Mouse (Mus musculus): ENCODE data around the gene Uvssa. TPM values are rescaled to one million over a fixed set of nuclear protein-coding genes. Genes with fewer than 3 reads are reported as not detected.
A peak's percentile ranks its signal among the peaks of the same experiment; 100 is the strongest.

The Uvssa gene
- polyA plus RNA-seq, 1 experiment from 2014 or later = 10.9 TPM

- 57% methylated on average over 6 of the region's 6 CpGs for WGBS
- H3K27ac ChIP-seq = no peak overlapping the region; the same call in 1 of the 2 replicates
These were observed 1.2 kb upstream of the Uvssa start for GRCm38 (mm10) chr5:33377176-33377575.

DNA sequence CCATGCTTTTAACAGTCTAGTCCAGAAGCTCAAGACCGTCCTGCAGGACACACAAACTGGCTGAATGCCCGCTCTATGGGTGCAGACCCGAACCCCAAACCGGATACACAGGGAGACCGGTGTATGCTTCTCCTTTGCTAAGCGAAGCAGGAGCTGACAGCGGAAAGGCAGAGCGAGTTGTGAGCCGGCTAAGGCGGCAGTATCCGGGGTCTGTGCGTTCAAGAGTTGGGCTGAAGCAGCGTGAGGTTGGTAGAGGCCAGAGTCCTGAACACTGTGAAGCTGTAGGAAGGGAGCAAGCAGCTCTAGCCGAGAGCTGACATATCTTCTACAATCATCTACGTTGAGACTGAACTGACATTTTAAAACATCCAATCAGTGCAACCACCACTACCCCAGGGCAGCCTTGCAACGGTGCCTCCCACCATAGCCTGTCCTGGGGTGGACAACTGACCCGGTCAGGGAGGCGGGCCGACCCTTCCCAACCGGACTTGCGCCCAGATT, 498 bp upstream of the Uvssa start:
- peak overlapping the region; percentile 82 for H3K4me2 ChIP-seq (replicated peaks)
- peaks cover 10% of the 10 kb centered on the region for H3K4me1 ChIP-seq
- H3K36me3 ChIP-seq = peaks cover 22% of the 10 kb centered on the region
- peak overlapping the region; percentile 65 for H3K4me3 ChIP-seq
- no peaks in the 10 kb centered on the region for H3K9me3 ChIP-seq
- WGBS = 2% methylated on average over 21 of the region's 21 CpGs
- H3K27ac ChIP-seq = peak overlapping the region; percentile 93
- peak overlapping the region; percentile 81 for H3K9ac ChIP-seq
- no peaks in the 10 kb centered on the region for H3K27me3 ChIP-seq
- no peak; the same call in none of the 2 replicates for ATAC-seq (ENCODE audit: insufficient number of reproducible peaks, insufficient read depth, low FRiP score, low TSS enrichment)

More at GRCm38 (mm10) chr5:33377176-33377575, 1.2 kb upstream of the Uvssa start:
- Histone ChIP-seq H3K4me3 (peak overlapping the region; percentile 65; the same call in 1 of the 2 replicates), H3K9me3 (no peaks in the 10 kb centered on the region), H3K9ac (peak overlapping the region; percentile 81; the same call in 1 of the 2 replicates), H3K4me2 (replicated peaks) (peak overlapping the region; percentile 82), H3K36me3 (peaks cover 29% of the 10 kb centered on the region), H3K4me1 (peaks cover 10% of the 10 kb centered on the region), H3K27me3 (no peaks in the 10 kb centered on the region)
- ATAC-seq (ENCODE audit: insufficient number of reproducible peaks, insufficient read depth, low FRiP score, low TSS enrichment) = no peak

DNA sequence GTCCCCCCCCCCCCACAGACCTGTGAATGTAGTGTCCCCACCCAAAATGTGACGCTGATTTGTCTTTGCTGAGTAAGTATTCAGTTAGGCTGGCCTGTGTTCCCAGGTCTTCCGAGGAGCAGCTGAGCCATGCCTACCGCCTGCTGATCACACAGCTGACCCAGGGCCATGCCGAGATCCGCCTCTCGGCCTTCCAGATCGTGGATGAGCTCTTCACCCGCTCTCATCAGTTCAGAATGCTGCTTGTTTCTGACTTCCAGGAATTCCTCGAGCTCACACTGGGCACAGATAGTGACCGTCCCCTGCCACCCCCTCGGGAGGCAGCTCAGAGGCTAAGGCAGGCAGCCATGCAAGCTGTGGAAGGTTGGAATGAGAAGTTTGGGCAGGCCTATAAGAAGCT, 9.2 kb downstream of the Uvssa start:
- Histone ChIP-seq H3K4me3 (no peak overlapping the region), H3K27me3 (no peaks in the 10 kb centered on the region), H3K27ac (no peak overlapping the region), H3K9ac (no peak overlapping the region), H3K9me3 (no peaks in the 10 kb centered on the region), H3K36me3 (peaks cover 32% of the 10 kb centered on the region), H3K4me2 (replicated peaks) (no peak overlapping the region), H3K4me1 (no peaks in the 10 kb centered on the region)
- no peak for ATAC-seq (ENCODE audit: insufficient number of reproducible peaks, insufficient read depth, low FRiP score, low TSS enrichment)
- 85% methylated on average over 11 of the region's 11 CpGs for WGBS

DNA sequence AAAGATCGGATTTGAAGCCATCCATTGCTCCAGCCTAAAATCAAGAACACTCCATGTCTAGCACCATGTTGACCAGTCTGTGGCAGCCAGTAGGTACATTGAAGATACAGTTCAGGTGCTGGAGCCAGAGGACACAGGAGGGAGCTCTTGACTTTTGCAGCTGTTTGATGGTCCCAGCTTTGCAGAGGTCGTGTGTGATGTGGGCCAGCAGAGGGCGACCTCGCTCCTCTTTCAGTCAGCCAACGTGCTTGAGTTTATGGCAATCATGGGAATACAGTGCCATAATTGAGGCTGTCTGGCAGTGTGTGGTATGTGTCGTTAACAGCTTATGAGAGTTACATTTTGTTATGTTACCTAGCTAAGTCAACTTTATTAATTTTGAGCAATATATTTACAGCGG, 15.5 kb downstream of the Uvssa start:
- Histone ChIP-seq H3K4me1 (no peaks in the 10 kb centered on the region), H3K4me3 (no peak overlapping the region), H3K4me2 (replicated peaks) (no peak overlapping the region), H3K36me3 (peaks cover 29% of the 10 kb centered on the region), H3K27ac (no peak overlapping the region), H3K9me3 (no peaks in the 10 kb centered on the region), H3K9ac (no peak overlapping the region), H3K27me3 (no peaks in the 10 kb centered on the region)
- 16% methylated on average over 7 of the region's 7 CpGs for WGBS
- 0 out of 2 replicates have a peak, but pooled peaks have one; percentile 52 for ATAC-seq (ENCODE audit: insufficient number of reproducible peaks, insufficient read depth, low FRiP score, low TSS enrichment)

GRCm38 (mm10) chr5:33395693-33396092, 17.3 kb downstream of the Uvssa start:
- H3K27me3 ChIP-seq = no peaks in the 10 kb centered on the region
- no peaks in the 10 kb centered on the region for H3K4me1 ChIP-seq
- H3K4me3 ChIP-seq = no peak overlapping the region
- H3K27ac ChIP-seq = no peak overlapping the region
- H3K9ac ChIP-seq = no peak overlapping the region
- H3K9me3 ChIP-seq = no peaks in the 10 kb centered on the region
- H3K36me3 ChIP-seq = peaks cover 17% of the 10 kb centered on the region; the same call in 1 of the 2 replicates
- ATAC-seq (ENCODE audit: insufficient number of reproducible peaks, insufficient read depth, low FRiP score, low TSS enrichment) = no peak
- H3K4me2 ChIP-seq (replicated peaks) = no peak overlapping the region
- 92% methylated on average over 11 of the region's 11 CpGs for WGBS

DNA sequence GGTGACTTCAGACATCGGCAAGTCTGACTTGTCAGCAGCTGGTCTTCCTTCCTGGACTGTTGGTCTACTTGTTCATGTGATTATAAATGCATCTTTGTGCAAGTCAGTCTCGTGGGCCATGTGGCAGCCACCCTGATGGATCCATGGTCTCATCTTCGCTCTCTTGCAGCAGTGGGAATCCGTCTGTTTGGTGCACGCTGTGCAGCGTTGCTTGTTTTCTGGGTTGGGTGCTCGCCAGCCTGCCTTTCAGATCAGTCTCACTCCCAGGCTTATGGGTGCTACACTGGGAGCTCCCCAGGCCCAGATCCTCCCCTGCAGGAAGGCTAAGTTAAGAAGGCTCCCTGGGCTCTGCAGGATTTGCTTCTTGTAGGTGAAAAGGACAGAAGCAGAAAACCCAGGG, 18.5 kb downstream of the Uvssa start:
- H3K27ac ChIP-seq = no peak overlapping the region
- H3K9ac ChIP-seq = no peak overlapping the region
- no peaks in the 10 kb centered on the region for H3K9me3 ChIP-seq
- H3K27me3 ChIP-seq = no peaks in the 10 kb centered on the region
- no peak overlapping the region for H3K4me3 ChIP-seq
- no peak overlapping the region for H3K4me2 ChIP-seq (replicated peaks)
- H3K36me3 ChIP-seq = peaks cover 11% of the 10 kb centered on the region; the same call in 1 of the 2 replicates
- H3K4me1 ChIP-seq = no peaks in the 10 kb centered on the region
- WGBS = 88% methylated on average over 7 of the region's 7 CpGs
- no peak for ATAC-seq (ENCODE audit: insufficient number of reproducible peaks, insufficient read depth, low FRiP score, low TSS enrichment)

- 56% methylated on average over 12 of the region's 12 CpGs for WGBS
- Histone ChIP-seq H3K4me1 (no peaks in the 10 kb centered on the region), H3K36me3 (0 out of 2 replicates have a peak, but pooled peaks cover 3% of the 10 kb centered on the region), H3K27me3 (no peaks in the 10 kb centered on the region), H3K4me2 (replicated peaks) (no peak overlapping the region), H3K27ac (no peak overlapping the region), H3K4me3 (no peak overlapping the region), H3K9ac (no peak overlapping the region), H3K9me3 (no peaks in the 10 kb centered on the region)
- ATAC-seq (ENCODE audit: insufficient number of reproducible peaks, insufficient read depth, low FRiP score, low TSS enrichment) = no peak
These were observed 22.5 kb downstream of the Uvssa start for GRCm38 (mm10) chr5:33400819-33401218.

DNA sequence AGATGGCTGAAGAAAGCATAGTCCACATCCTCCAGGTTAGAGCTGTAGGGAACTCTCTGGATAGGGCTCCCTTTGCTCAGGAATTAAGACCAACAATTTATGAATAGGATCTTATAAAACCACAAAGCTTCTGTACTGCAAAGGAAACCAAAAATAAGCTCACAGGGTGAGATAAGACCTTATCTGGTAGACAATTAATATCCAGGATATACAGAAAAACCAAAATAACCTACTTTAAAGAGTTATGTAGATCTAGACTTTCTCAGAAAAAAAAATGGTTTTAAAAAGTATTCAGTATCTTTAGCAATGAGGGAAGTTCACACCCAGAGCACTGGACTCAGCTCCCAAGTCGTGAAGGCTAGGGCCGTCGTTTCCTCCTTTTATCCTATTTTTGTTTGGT, 42.0 kb downstream of the Uvssa start:
- Histone ChIP-seq H3K27me3 (peaks cover 2% of the 10 kb centered on the region), H3K9ac (no peak overlapping the region), H3K9me3 (no peaks in the 10 kb centered on the region), H3K4me2 (replicated peaks) (no peak overlapping the region), H3K36me3 (peaks cover 11% of the 10 kb centered on the region), H3K4me3 (no peak overlapping the region), H3K27ac (no peak overlapping the region), H3K4me1 (no peaks in the 10 kb centered on the region)
- 69% methylated on average over 3 of the region's 3 CpGs for WGBS
- no peak for ATAC-seq (ENCODE audit: insufficient number of reproducible peaks, insufficient read depth, low FRiP score, low TSS enrichment)

- H3K4me2 ChIP-seq (replicated peaks) = no peak overlapping the region
- no peak overlapping the region for H3K27ac ChIP-seq
- no peak overlapping the region for H3K9ac ChIP-seq
- H3K4me3 ChIP-seq = no peak overlapping the region
- ATAC-seq (ENCODE audit: insufficient number of reproducible peaks, insufficient read depth, low FRiP score, low TSS enrichment) = no peak
- H3K36me3 ChIP-seq = no peaks in the 10 kb centered on the region
- peaks cover 14% of the 10 kb centered on the region; the same call in 1 of the 2 replicates for H3K4me1 ChIP-seq
- H3K9me3 ChIP-seq = 0 out of 2 replicates have a peak, but pooled peaks cover 3% of the 10 kb centered on the region
- peaks cover 66% of the 10 kb centered on the region for H3K27me3 ChIP-seq
These were observed 49.1 kb downstream of the Uvssa start for GRCm38 (mm10) chr5:33427461-33427860.

DNA sequence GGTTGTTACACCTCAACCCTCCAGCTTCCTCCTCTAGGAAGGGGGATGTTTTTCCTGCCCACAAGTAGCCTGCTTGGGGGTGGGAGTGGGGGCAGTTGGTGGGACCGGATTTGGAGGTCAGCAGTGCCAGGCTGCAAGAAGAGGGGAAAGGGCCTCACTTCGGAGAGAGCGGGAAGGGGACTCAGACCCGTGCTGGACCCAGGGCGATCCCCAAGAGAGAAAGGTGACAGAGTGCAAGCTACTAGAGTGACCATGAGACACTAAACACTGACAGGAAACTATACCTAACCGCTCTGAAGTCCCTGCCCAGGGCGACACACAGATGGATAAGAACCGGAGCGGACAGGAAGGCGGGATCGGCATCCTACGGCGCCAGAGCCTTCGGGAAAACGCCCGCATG, 51.8 kb downstream of the Uvssa start:
- ATAC-seq (ENCODE audit: insufficient number of reproducible peaks, insufficient read depth, low FRiP score, low TSS enrichment) = no peak
- Histone ChIP-seq H3K9ac (no peak overlapping the region), H3K4me3 (0 out of 2 replicates have a peak overlapping the region, but pooled peaks have one; percentile 20), H3K9me3 (0 out of 2 replicates have a peak, but pooled peaks cover 3% of the 10 kb centered on the region), H3K4me2 (replicated peaks) (no peak overlapping the region), H3K27me3 (peaks cover 93% of the 10 kb centered on the region), H3K36me3 (no peaks in the 10 kb centered on the region), H3K4me1 (peaks cover 29% of the 10 kb centered on the region), H3K27ac (no peak overlapping the region)
- 1% methylated on average over 16 of the region's 16 CpGs for WGBS

- H3K4me2 ChIP-seq (replicated peaks) = peak overlapping the region; percentile 42
- no peaks in the 10 kb centered on the region for H3K36me3 ChIP-seq
- ATAC-seq (ENCODE audit: insufficient number of reproducible peaks, insufficient read depth, low FRiP score, low TSS enrichment) = no peak
- WGBS = under 1% methylated on average over 63 of the region's 64 CpGs
- H3K27me3 ChIP-seq = peaks cover 95% of the 10 kb centered on the region
- H3K9ac ChIP-seq = no peak overlapping the region
- H3K27ac ChIP-seq = no peak overlapping the region
- H3K4me1 ChIP-seq = peaks cover 29% of the 10 kb centered on the region
- peak overlapping the region; percentile 20 for H3K4me3 ChIP-seq
- 0 out of 2 replicates have a peak, but pooled peaks cover 3% of the 10 kb centered on the region for H3K9me3 ChIP-seq
These were observed 52.3 kb downstream of the Uvssa start for GRCm38 (mm10) chr5:33430511-33431172.
